Mouse (Mus musculus): Measurements from ENCODE around the gene Myzap.

- TF ChIP-seq TAL1 (IDR thresholded peaks at IDR 0.05; ENCODE audit: low read length) (no peak), GATA1 (IDR thresholded peaks at IDR 0.05; ENCODE audit: low read length) (no peak)
These were observed 24.0 kb upstream of the Myzap start for GRCm38 (mm10) chr9:71616185-71616584.

All from erythroblast, embryonic 14.5 days (primary cell).